In genomic region chr17:55292656-55293055, GRCm38 (mm10) we compare ENCODE assay signal across 24 mouse cellular contexts.
"Had no signal": no experiment of that assay in that cellular context is flagged by ENCODE, and none has a peak within 500 bp of the region (broad histone marks: within the 10 kb centered on the region; RNA-seq: fewer than 3 reads in every experiment).

No protein-coding gene starts in this region.

- ATAC-seq: intestine, embryonic 16.5 days; liver, embryonic 12.5 days; midbrain, embryonic 13.5 days; midbrain, embryonic 16.5 days had no signal

- H3K4me3 ChIP-seq: limb, embryonic 10.5 days; limb, embryonic 13.5 days; liver, embryonic 12.5 days; liver, embryonic 15.5 days; lung, embryonic 15.5 days; megakaryocyte, embryonic 14.5 days; midbrain, embryonic 10.5 days; midbrain, embryonic 13.5 days; myocyte; neural tube, embryonic 13.5 days had no signal

- H3K27ac ChIP-seq: limb, embryonic 10.5 days; limb, embryonic 13.5 days; liver, embryonic 12.5 days; liver, embryonic 15.5 days; lung, embryonic 15.5 days; midbrain, embryonic 10.5 days; midbrain, embryonic 13.5 days; neural tube, embryonic 13.5 days had no signal

- DNase-seq: kidney, adult 18-20 months; kidney, adult 9 months; kidney, postnatal 14 days; kidney, postnatal 4 days; liver; lung, adult 18-20 months; lung, postnatal 10 days; lung, postnatal 36 days; retina, postnatal 1 day; thymus, adult 2 months; thymus, postnatal 14 days; thymus, postnatal 4 days had no signal
